In genomic region chr10:107122744-107123528, GRCm38 (mm10) we compare ENCODE assay signal across 8 mouse cellular contexts. TPM values are rescaled to one million over a fixed set of nuclear protein-coding genes. Genes with fewer than 3 reads are reported as not detected.
DNase-seq lines count a peak whose midpoint lies in the region; ATAC-seq and TF ChIP-seq lines count a peak whose summit lies in the region.

No protein-coding gene starts in this region.

- no peak for TF ChIP-seq POLR2A in testis, adult 2 months (IDR thresholded peaks at IDR 0.05; ENCODE audit: control insufficient read depth, low read depth, low read length)

- H3K4me3 ChIP-seq in testis, adult 2 months (ENCODE audit: control insufficient read depth, low read depth, low read length), result peak overlapping the region; percentile 78
- peak overlapping the region; percentile 47 for H3K4me3 ChIP-seq in liver, embryonic 11.5 days (ENCODE audit: low read depth, low read length)

- H3K4me1 ChIP-seq in testis, adult 2 months (ENCODE audit: control insufficient read depth, insufficient read depth, low read length), result peaks cover 6% of the 10 kb centered on the region; the same call in 1 of the 2 replicates
- no peaks in the 10 kb centered on the region for H3K4me1 ChIP-seq in liver, embryonic 11.5 days (replicated peaks; ENCODE audit: control insufficient read depth, insufficient read depth, low read length)

- H3K36me3 ChIP-seq in testis, adult 2 months (ENCODE audit: control insufficient read depth, insufficient read depth, low read length), result no peaks in the 10 kb centered on the region
- no peaks in the 10 kb centered on the region for H3K36me3 ChIP-seq in liver, embryonic 11.5 days (ENCODE audit: control insufficient read depth, insufficient read depth, low read length)

- TF ChIP-seq CTCF in testis, adult 2 months (IDR thresholded peaks at IDR 0.05; ENCODE audit: control insufficient read depth, insufficient read depth, insufficient replicate concordance, low read depth, low read length), result no peak

- ATAC-seq in liver, embryonic 11.5 days (replicated peaks; ENCODE audit: low FRiP score), result 0 out of 2 replicates have a peak, but pooled peaks have one; percentile 19

- peak overlapping the region; percentile 54 for H3K4me2 ChIP-seq in liver, embryonic 11.5 days

- H3K9ac ChIP-seq in liver, embryonic 11.5 days (ENCODE audit: low read depth, low read length), result no peak overlapping the region

- no peaks in the 10 kb centered on the region for H3K9me3 ChIP-seq in liver, embryonic 11.5 days (ENCODE audit: control insufficient read depth, low read length)

- WGBS in liver, embryonic 11.5 days, result 13% methylated on average over 9 of the region's 9 CpGs

- H3K27me3 ChIP-seq in testis, adult 2 months (ENCODE audit: control insufficient read depth, insufficient read depth, low read length), result no peaks in the 10 kb centered on the region
- H3K27me3 ChIP-seq in liver, embryonic 11.5 days (replicated peaks; ENCODE audit: control insufficient read depth, insufficient read depth, low read length), result no peaks in the 10 kb centered on the region

- H3K27ac ChIP-seq in testis, adult 2 months (ENCODE audit: control insufficient read depth, insufficient read depth, low read depth, low read length), result peak overlapping the region; percentile 32
- no peak overlapping the region for H3K27ac ChIP-seq in liver, embryonic 11.5 days (ENCODE audit: low read depth, low read length)

- DNase-seq in adrenal gland, adult 2 months, result peak; percentile 12
- DNase-seq in adrenal gland, adult 18-20 months (ENCODE audit: low spot score in 2 of 2), result no peak
- no peak for DNase-seq in testis, postnatal 10 days (ENCODE audit: low spot score)
- no peak for DNase-seq in liver, embryonic 11.5 days (ENCODE audit: low spot score)
- peak; percentile 4 for DNase-seq in yolk sac, embryonic 10.5 days (ENCODE audit: low spot score)
- no peak for DNase-seq in right cerebral cortex, postnatal 10 days (ENCODE audit: low spot score in 2 of 2)
- no peak for DNase-seq in layer of hippocampus, adult 11-12 months (ENCODE audit: low spot score)

RNA-seq across cellular contexts. Expression of gene Acss3, which starts 0.5 kb away (rescaled TPM):
- total RNA-seq in adrenal gland, adult 2 months (2021), result 10 to 100 TPM; 28.3 to 42.5 TPM
- 1.4 and 1.6 TPM in 2 replicates for polyA plus RNA-seq in adrenal gland, adult 2 months (2012; rRNA removed)
- total RNA-seq in adrenal gland, adult 18-20 months (2021), result 10 to 100 TPM; 31.3 to 32.9 TPM
- 0.71 and 1.3 TPM in 2 replicates for polyA plus RNA-seq in testis, adult 2 months (2012; rRNA removed)
- 0.92 and 0.99 TPM in 2 replicates for polyA plus RNA-seq in liver, embryonic 11.5 days (2014; fragmentation: Nextera tagmentation; extraction: Ambion mirVana)

Comparison
In these comparisons a context has a peak if more than half of its experiments do, and no peak if none do; other contexts are left out.
1. DNase-seq: peak in adrenal gland, adult 2 months (single experiment) and yolk sac, embryonic 10.5 days (single experiment); none in adrenal gland, adult 18-20 months (0 of 2), testis, postnatal 10 days (single experiment), liver, embryonic 11.5 days (single experiment), right cerebral cortex, postnatal 10 days (0 of 2) and layer of hippocampus, adult 11-12 months (single experiment).